Mouse (Mus musculus) right cerebral cortex, adult 2 months (tissue): Measurements from ENCODE around the gene Nrd1.

Experiments
- DNase-seq, 2 experiments: peaks; one replicate each; pipeline ENCODE4 v3.0.0; 2021 to 2022; ENCODE audit warnings: low spot score in 2 of 2

The Nrd1 gene

DNA sequence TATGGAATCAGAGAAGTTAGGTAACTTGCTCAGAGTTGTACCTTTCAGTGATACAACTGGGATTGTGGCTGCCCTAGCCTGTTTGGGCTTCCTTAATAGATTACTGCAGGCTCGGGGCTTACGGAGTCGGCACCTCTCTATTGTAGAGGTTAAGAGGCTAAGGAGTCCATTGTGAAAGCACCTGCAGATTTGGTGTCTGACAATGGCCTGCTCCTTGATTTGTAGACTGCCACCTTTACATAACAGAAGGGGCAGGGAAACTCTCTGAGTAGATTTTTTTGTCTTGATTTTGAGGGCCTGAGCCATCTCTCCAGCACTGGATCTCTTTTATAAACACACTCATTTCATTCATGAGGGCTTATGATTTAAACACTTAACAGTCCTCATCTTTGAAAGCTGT is 26.1 kb downstream of the Nrd1 start:
- DNase-seq, result no peak

DNA sequence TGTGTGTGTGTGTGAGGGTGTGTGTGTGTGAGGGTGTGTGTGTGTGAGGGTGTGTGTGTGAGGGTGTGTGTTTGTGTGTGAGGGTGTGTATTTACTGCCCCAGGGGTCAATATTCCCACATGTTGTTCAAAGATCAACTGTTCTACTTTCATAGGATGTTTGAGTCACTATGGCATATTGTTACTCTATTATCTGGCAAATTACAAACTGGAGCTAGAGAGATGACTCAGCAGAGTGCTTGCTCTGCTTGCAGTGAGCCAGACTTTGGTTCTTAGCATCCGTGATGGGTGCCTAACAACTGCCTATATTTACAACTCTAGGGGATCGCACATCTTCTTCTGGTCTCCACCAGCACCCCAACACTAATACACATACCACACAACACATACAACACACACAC is 29.4 kb downstream of the Nrd1 start:
- no peak for DNase-seq

DNA sequence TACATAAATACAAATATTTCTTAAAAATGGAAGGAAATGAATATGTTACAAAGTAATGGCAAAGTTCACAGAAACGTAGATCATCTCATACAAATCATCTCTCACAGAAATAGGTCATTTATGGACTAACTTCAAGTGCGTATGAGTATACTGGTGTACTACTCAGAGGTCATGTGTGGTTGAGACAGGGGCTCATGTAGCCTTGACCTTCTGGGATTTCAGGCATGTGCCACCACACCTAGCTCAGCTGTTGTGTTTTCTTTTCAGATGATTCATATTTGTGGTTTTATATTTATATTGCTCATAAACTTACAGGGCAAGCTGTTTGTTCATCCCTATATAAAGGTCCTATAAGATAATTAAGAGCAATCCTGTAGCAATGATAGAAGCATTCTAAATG is 29.8 kb downstream of the Nrd1 start:
- DNase-seq, result no peak

DNA sequence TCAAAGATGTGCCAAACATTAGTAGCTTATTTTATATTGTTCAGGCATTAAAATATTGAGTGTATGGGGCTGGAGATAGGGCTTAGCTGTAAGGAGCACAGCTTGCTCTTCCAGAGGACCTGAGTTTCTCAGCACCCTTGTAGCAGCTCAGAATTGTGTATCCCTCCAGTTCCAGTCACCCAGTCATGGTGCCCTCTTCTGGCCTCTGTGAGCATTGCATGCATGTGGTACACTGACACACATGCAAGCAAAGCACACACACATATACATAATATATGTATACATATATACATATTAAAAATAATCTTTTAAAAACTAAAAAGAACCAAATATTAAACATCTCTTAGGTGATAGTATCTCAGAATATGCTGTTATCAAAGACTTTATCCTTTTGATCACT is 35.9 kb downstream of the Nrd1 start:
- DNase-seq, result no peak

DNA sequence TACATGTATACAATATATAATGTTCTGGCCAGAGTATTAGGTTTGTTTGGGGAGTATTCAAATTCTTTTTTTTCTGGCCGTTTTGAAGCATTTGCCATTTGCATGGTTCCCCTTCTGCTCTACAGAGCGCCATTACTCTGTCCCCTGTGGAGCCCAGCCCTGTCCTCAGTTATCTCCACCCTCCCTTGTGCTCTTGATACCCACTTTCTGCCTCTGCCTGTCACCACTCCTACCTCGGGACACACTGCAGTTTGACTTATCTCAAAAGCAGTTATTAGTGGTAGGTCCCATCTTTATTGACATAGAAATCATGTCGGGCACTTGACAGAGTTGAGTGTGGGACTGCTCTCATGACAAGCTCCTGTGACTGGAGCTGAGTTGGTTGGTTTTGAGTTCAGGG is 42.3 kb downstream of the Nrd1 start:
- no peak for DNase-seq

DNA sequence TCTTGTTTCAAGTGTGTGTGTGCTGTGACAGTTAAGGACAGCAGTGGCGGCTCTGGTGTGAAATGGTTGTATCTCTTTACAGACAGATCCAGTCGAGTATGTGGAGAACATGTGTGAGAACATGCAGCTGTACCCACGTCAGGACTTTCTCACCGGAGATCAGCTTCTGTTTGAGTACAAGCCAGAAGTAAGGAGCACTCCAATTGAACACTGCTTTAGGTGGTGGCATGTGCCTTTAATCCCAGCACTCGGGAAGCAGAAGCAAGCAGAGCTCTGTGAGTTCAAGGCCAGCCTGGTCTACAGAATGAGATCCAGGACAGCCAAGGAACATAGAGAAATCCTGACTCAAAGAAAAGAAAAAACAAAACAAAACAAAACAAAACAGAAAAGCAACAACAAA is 42.8 kb downstream of the Nrd1 start:
- no peak for DNase-seq

DNA sequence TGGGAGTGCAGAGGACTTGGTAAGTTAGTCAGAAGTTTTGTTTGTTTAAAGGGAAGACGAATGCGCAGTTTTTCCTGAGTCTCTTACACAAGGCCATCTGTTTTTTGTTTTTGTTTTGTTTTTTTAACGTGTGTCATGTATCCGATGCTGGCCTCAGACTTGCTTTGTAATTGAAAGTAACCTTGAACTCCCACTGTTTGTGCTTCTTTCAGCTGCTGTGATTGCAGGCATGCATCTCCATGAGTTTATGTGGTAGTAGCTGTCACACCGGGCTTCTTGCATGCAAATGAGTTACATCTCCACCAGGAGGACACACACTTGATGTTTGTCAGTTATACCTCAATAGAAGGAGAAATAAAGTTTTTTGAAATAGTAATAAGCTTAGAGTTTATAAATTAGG is 43.3 kb downstream of the Nrd1 start:
- no peak for DNase-seq

DNA sequence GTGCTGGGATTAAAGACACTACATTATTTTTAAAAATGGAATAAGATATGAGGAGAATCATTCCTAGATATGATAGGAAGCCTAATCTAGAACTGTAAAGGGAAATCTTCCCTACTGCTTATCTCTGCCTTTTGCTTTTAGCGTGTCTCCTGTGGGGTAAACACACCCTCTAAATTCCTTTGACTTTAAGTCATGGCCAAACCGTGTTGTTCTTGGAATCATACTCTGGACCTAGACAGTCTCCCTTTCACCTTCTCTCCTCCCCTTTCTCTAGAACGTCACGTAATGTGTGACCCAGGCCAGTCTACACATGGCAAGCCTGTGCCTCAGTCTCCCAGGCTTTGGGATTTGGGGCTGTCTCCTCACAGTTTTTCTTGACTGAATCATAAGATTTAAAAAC is 47.8 kb downstream of the Nrd1 start:
- no peak for DNase-seq

DNA sequence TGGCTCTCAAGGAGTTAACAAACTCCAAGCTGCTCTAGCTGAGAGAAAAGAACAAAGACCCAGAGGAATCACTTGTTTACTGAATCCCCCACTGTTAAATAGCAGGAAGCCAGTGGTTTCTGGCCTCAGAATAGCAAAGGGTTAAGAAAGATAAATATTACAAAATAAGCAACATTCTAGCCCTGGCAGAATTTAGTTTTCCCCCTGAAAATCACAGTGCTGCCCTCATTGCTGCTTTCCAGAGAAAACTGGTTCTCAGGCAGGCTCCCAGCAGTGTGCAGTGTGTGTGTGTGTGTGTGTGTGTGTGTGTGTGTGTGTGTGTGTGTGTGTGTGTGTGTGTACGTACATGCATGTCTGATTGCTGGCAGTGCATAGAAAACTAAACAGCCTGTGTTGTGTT is 51.8 kb downstream of the Nrd1 start:
- DNase-seq, result no peak

DNA sequence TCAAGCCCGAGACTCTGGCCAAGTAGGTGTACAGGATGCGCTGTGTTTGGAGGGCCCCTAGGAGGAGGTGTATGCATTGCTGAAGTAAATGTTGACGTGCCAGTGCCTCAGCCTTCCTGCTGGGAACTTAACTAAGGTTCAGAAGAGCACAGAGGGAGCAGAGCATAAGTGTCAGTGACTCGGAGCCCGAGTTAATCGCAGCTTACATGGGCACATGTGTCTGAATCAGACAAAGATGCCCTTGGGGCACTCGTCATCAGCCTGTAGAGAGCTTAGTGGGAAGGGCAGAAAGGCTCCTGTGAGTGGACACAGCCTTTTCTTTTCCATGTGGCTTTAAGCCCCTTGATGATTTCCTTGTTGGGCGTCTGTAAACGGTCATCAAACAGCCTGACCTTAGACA is 53.5 kb downstream of the Nrd1 start:
- DNase-seq, result no peak

DNA sequence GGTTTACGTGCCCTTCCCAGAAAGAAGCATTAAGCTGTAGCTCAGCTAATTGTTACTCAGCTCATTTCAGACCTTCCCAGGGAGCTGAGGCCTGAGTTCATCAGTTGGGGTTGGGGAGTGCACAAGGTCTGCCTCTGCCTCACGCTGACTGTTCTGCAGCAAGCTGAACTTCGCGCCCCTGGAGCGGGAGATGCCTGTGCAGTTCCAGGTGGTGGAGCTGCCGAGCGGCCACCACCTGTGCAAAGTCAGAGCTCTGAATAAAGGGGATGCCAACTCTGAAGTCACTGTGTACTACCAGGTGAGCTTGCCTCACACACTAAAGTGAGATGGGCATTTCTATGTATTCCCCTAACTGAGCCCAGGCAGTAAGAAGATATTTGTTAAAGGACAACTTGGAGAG is 55.9 kb downstream of the Nrd1 start:
- DNase-seq, result no peak

DNA sequence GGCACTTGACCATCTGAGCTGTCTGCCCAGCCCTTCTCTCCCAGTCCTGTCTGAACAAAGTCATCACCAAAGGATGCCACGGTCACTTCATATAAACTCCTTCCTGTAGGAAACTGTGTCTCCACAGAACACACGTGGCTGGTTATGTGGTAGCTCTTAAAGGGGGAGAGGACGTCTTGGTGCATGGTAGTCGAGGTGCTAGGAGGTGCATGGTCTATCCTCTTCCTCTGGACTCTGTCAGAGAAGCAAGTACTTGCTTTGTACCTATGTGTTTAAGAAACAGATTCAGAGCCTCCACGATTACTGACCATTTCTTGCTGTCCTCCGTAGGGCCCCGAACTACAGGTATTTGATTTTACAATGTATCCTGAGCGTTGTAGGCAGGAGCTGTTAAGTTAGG is 57.2 kb downstream of the Nrd1 start:
- DNase-seq, result no peak

DNA sequence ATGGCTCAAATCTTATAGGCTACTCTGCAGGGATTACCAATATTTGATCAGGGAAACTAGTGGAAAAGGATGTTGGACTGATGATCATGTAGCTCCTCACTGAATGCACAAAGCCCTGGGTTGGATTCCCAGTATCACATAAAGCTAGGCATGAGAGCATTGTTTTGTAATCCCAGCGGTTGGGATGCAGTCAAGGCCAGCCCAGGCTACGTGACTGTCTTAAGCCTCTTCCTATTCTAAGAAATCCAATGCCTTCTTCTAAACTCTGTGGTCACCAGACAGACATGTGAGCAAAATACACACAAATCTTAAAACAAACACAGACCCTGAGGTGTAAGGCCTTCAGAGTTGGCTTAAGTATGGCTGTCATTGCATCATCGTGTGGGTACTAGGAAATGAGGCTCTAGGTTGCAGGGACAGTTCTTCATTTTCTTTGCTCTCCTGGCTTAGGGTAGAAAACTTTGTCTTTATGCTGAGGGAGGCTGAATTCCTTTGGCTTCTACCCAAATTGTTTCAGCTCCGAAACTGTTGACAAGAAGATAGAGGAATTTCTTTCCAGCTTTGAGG is 58.9 kb downstream of the Nrd1 start:
- no peak for DNase-seq

DNA sequence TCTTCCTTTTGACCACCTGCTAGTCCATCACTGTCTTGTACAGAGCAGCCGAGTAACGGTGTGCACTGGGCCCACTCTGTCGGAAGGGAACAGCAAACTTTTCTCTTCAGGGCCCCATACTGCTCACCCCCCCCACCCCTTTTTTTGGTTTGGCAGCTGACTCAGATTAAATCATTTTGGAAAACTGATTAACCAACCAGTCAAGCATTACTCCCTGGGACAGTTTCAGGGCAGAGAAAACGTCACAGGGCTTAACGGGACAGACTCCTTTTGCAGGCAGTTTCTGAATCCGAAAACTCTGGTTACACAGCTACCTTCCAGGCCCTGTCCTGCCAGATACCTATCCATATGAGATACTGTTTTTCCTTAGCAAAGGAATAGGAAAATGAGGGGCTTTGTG is 64.5 kb downstream of the Nrd1 start:
- DNase-seq, result no peak

DNA sequence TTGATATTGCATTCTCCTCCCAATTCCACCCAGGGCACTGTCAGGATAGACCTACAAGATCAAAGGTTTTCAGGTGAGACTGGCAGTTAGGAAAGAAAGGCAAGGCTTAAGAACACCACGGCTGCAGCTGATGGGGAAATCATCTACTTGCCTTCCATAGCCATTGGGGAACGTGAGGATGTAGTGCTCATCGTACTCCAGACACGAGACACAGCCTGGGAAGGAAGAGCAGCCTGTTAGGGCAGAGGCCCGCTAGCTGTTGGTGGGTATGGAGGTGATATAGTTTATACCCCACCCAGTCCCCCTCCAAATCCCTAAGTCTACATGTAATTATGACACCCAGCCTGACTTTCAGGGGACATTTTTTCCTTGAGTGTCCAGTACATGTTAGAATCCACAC is 65.3 kb downstream of the Nrd1 start:
- no peak for DNase-seq

DNA sequence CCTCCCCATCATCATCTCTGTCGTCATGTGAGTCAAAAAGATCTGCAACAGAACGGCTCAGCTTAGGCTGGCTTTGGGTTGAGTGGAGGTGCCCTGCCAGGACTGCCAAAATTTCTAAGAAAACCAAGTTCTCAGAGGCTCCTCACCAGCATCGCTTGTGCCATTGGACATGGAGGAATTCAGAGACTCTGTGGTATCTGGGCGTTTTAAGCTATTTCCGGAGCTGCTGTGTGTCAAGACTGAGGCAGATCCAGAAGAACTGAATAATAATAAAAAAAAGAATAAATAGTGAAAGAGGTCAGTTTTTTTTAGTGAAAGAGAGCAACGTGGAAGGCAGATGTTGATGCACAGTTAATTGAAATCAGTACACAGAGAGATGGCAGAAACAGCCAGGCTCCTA is 72.4 kb downstream of the Nrd1 start:
- DNase-seq, result no peak

DNA sequence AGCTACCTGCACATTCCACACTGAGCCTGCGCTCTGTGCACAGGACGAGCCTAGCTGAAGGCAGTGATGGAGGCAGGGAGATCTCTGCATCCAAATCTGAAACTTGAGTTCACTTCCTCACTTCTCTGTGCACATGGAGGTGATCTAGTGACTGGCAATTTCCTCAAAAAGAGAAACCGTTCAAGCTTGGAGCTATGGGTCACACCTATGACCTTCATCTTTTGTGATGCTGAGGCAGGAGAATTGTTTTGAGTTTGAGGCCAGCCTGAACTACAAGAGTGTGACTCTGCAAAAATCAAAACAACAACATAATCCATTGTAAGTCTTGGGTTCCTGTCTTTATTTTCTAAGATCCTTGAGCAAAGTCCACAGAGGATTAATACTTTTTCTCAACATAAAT is 72.8 kb downstream of the Nrd1 start:
- no peak for DNase-seq

DNA sequence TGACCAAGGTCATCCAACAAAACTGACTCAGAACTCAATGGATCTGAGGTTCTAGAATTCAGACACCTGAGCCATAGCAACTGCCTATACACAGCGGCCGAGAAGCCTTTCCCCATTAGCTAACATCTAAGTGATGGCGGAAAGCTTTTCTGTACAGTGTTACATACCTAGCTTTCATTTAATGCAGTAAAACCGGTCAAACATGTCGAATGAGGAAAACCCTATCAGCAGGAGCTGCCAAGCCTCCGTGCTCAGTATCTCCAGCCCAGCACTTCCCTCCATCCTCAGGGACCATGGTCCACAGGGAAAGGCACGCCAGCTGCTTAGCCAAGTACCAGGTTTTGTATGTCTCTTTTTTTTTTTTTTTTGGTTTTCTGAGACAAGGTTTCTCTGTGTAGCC is 78.5 kb downstream of the Nrd1 start:
- DNase-seq, result no peak

DNA sequence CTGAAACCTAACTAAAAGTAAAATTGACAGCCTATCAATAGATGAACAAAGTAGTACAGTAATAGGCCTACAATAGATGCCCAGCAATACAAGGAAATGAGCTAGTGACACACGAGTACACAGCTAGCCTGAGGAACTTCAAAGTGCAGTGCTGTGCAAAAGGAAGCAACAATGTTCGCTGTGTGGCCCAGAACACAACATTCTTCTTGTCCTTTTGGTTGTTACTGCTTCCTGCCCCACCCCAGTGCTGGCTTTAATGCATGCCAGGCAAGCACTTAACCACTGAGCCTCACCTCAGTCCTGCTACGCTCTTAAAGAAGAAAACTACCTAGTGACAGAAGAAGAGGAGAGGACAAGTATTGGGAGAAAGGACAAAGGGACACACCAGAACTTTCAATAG is 79.2 kb downstream of the Nrd1 start:
- DNase-seq, result no peak

DNA sequence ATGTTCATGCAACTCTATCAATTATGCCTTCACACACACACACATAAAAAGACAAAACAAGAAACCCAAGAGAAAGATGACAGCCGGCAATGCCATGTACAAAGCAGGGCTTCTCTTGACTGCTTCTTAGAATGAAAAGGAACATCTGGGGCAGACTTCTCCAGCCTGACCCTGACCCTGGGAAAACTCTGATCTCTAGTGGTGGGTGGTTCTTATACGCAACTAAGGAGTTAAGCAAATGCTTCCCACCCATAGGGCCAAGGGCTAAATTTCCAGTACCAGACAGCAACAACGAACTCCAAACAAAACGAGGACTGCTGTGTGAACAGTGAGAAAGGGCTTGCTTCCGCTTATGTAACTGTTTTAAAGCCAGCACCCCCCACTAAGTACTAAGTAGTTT is 79.7 kb downstream of the Nrd1 start:
- no peak for DNase-seq

DNA sequence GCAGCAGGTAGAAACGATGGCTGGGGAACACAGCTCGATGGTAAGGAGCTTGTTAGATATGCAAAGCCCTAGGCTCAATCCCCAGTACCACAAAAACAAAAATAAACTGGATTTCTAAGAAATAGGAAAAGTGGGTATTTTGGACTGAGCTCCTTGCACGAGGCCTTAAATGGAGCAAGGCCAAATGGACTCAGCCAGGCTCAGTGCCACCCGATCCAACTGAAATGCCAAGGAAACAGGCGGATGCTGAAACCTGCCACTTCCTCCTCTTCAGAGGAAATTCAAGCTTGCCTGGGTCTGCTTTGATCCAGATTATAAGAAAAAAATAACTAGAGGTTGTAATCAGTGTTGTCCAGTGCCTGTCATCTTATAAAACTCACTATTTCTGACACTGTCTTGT is 88.7 kb downstream of the Nrd1 start:
- no peak for DNase-seq

DNA sequence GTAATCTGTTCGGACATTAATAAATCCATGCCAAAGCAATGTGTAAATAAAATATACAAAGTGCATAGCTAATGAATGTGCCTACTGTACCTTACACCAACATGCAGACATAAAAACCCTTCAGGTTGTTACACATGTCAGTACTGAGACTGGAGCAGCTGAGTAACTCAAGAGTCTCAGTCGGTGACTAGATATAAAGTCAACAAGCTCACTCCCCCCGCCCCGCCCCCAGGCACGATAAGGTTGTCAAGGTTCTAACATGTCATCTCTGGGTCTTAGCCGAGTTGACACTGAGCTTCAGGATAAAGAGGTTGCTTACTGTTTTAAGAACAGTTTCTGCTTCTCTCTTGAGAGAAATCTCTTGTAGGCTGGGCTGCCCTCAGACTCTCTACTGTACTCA is 89.5 kb downstream of the Nrd1 start:
- DNase-seq, result no peak

DNA sequence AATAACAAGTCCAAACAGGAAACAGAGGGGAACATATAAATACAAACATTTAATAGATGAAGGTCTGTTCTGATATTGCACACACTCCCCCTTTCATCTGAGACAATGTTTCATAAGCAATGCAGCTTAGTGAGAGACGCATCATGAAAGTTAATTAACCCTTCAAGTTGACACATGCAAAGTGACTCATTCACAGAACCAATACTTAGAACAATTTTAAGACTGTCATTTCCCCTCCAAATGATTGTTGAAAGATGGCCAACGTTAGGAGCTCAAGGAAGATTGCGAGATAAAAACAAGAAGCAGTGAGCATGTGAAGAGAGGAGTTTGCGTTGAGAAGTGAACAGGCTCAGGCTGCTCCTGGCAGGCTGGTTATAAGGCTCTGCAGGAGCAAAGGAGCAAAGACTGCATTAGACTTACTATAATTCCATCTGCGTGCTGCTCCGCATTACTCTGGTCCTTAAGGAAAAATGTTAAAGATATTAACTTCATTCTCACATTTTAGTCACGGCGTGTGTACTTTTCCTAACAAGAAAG is 90.9 kb downstream of the Nrd1 start:
- no peak for DNase-seq

DNA sequence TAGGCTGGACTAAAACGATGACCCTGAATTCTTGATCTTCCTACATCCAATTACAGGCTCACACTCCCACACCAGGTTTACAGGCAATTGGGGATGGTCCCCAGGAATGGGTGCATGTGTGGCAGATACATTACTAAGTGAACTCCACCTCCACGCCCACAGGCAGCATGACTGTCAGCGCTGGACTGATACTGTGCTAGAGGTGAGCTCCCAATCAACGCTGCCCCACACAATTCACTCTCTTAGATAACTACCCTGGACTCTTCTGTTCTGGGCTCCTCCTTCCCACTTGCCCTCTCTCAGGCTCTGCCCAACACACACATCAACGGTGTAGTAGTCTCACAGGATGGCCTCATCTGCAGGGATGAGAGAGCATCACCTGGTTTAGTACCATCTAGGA is 91.9 kb downstream of the Nrd1 start:
- DNase-seq, result no peak

DNA sequence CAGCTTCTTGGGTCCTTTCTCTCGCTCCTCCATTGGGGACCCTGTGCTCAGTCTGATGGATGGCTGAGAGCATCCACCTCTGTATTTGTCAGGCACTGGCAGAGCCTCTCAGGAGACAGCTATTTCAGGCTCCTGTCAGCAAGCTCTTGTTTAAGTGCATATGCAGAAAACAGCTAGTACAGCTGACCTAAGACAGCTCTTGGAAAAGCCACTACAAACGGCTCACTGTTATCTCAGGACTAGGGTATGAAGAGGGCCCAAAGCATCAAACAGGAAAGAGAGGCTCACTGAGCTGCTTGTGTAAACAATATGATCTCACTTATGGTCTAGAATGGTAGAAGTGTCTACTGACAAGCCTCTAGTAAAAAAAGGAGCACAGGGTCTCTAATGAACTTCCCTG is 93.8 kb downstream of the Nrd1 start:
- no peak for DNase-seq
